Mouse (Mus musculus): ENCODE measurements around the gene Hist1h3f. TPM values are rescaled to one million over a fixed set of nuclear protein-coding genes. Genes with fewer than 3 reads are reported as not detected.
A peak's percentile ranks its signal among the peaks of the same experiment; 100 is the strongest.
"Not testable (repeated sequence)": the region's sequence is repeated elsewhere in the genome, so short reads cannot be mapped to it uniquely, and the experiment has no call there.

Hist1h3f gene
- polyA plus RNA-seq, 1 experiment from 2014 or later = 0.54 TPM

DNA sequence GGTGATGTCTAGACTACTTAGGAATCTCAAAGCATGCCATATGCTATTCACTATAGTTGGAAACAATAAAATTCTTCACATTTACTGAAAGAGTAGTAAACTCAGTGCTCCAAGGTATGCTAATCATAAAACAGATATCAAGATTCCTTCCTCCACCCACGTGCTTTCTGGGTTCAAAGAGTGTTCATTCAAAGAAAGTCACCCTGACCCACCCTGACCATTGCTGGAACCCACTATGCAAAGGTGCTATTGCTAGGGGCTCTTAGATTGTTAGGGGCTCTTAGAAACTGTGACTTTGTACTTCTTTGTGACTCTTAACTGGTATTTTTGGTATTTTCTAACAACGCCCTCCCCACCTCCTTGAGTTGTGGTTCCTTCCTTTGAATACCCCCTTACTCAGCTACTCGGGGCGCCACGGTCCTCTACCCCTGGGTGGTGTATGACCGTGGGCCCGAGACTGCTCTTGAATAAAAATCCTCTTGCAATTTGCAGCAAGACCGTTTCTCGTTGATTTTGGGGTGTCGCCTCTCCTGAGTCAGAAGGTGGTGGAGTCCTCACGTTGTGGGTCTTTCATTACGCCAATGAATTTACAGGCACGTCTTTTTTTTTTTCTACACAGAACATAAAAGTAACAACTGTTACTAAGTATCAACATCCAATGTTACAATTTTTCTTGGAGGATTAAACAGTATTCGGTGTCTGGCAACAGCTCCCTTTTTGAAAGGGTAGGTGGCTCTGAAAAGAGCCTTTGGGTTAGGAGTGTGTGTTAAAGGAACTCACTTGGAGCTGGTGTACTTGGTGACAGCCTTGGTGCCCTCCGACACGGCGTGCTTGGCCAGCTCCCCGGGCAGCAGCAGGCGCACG is 29.4 kb downstream of the Hist1h3f start:
- H3K9me3 ChIP-seq (ENCODE audit: low read length); H3K27me3 ChIP-seq (ENCODE audit: insufficient read depth, low read length); H3K36me3 ChIP-seq (ENCODE audit: insufficient read depth, low read length); ATAC-seq (ENCODE audit: low FRiP score, low TSS enrichment): not testable (repeated sequence)
- Histone ChIP-seq H3K27ac (ENCODE audit: low read length) (peak overlapping the region; percentile 97), H3K9ac (replicated peaks; ENCODE audit: low read length) (peak overlapping the region; percentile 80), H3K4me1 (ENCODE audit: insufficient read depth, low read length) (peaks cover 22% of the 10 kb centered on the region), H3K4me3 (ENCODE audit: low read length) (peak overlapping the region; percentile 57), H3K4me2 (replicated peaks; ENCODE audit: low read depth, low read length) (peak overlapping the region; percentile 78)
- 5% methylated on average over 17 of the region's 20 CpGs for WGBS

DNA sequence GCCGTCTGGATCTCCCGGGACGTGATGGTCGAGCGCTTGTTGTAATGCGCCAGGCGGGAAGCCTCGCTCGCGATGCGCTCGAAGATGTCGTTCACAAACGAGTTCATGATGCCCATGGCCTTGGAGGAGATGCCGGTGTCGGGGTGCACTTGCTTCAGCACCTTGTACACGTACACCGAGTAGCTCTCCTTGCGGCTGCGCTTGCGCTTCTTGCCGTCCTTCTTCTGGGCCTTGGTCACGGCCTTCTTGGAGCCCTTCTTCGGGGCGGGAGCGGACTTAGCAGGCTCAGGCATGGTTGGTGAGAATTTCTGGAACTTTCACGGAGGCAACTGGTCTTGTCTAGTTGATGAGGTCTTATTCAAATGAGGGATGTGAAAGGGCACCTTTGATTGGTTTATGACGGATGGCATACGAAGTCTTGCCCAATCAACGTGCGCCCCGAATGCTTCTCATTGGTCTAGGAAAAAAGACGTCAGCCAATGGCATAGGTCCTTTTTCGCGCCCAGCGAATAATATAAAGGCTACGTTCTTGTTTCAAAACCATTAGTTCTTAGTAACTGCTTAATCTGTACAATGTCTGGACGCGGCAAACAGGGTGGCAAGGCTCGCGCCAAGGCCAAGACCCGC is 30.2 kb downstream of the Hist1h3f start, which contains the start of the genes Hist1h2bf and Hist1h2ad:
Hist1h2bf (minus strand) TSS at position 299 of the 627 bp plus-strand sequence.
Hist1h2ad (plus strand) TSS at position 484 of the 627 bp plus-strand sequence.
- not testable (repeated sequence) for H3K9me3 ChIP-seq (ENCODE audit: low read length)
- WGBS = under 1% methylated on average over 23 of the region's 42 CpGs

DNA sequence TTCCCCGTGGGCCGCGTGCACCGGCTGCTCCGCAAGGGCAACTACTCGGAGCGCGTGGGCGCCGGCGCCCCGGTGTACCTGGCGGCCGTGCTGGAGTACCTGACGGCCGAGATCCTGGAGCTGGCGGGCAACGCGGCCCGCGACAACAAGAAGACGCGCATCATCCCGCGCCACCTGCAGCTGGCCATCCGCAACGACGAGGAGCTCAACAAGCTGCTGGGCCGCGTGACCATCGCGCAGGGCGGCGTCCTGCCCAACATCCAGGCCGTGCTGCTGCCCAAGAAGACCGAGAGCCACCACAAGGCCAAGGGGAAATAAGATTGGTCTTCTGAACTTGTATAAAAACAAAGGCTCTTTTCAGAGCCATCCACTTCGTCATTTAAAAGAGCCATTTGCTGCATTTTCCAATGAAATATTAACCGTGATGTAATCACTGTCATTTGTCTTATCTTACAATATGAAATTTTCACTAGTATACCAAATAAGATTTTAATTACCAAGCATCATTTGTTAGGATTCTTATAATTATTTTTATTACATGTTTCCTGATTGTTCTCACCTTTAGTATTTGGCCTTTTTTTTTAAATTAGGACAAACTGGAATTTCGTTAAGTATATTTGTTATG is 30.8 kb downstream of the Hist1h3f start:
- Histone ChIP-seq H3K4me1 (ENCODE audit: insufficient read depth, low read length) (peaks cover 20% of the 10 kb centered on the region), H3K4me3 (ENCODE audit: low read length) (peak overlapping the region; percentile 57), H3K4me2 (replicated peaks; ENCODE audit: low read depth, low read length) (peak overlapping the region; percentile 51), H3K9ac (replicated peaks; ENCODE audit: low read length) (0 out of 2 replicates have a peak overlapping the region, but pooled peaks have one; percentile 53), H3K27ac (ENCODE audit: low read length) (peak overlapping the region; percentile 89)
- H3K9me3 ChIP-seq (ENCODE audit: low read length); ATAC-seq (ENCODE audit: low FRiP score, low TSS enrichment); H3K27me3 ChIP-seq (ENCODE audit: insufficient read depth, low read length); H3K36me3 ChIP-seq (ENCODE audit: insufficient read depth, low read length): not testable (repeated sequence)
- WGBS = under 1% methylated on average over 5 of the region's 39 CpGs

More for the DNA sequence above, 30.2 kb downstream of the Hist1h3f start, which contains the start of the genes Hist1h2bf and Hist1h2ad:
- peak within 1 kb of the TSS; percentile 57 for H3K4me3 ChIP-seq (ENCODE audit: low read length)
- peak within 1 kb of the TSS; percentile 78 for H3K4me2 ChIP-seq (replicated peaks; ENCODE audit: low read depth, low read length)
- peak within 1 kb of the TSS; percentile 80 for H3K9ac ChIP-seq (replicated peaks; ENCODE audit: low read length)
- not testable (repeated sequence) for H3K27me3 ChIP-seq (ENCODE audit: insufficient read depth, low read length); H3K36me3 ChIP-seq (ENCODE audit: insufficient read depth, low read length)
- ATAC-seq (ENCODE audit: low FRiP score, low TSS enrichment) = peak; percentile 92
- H3K27ac ChIP-seq (ENCODE audit: low read length) = peak within 1 kb of the TSS; percentile 97
- H3K4me1 ChIP-seq (ENCODE audit: insufficient read depth, low read length) = peaks cover 22% of the 10 kb centered on the region

DNA sequence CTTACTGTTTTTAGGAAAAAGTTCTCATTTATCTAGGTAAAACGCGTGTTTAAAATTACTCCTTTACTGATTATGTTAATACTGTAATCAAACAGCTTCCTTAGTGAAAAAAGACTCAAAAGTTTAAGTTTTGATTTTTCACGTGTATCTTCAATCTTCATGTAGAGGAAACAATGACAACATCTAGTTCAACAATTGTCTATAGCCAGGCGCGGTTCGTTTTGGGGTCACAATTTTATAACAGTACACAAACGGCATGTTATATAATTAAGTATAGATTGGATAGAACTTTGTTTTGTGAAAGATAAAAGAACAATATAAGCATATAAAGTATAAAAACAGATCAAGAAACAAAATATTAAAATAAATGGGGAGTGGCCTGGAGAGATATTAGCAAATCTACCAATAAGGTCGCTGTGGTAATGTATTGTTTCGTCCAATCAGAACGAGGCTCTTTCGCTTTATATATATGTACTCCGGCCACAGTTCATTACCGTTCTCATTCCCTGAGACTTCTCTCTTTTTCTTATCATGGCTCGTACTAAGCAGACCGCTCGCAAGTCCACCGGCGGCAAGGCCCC is 31.5 kb downstream of the Hist1h3f start, which contains the start of gene Hist1h3d:
Hist1h3d (plus strand) TSS at position 493 of the 581 bp plus-strand sequence.
- H3K36me3 ChIP-seq (ENCODE audit: insufficient read depth, low read length) = no peaks in the 10 kb centered on the region
- H3K4me2 ChIP-seq (replicated peaks; ENCODE audit: low read depth, low read length) = peak within 1 kb of the TSS; percentile 61
- H3K9ac ChIP-seq (replicated peaks; ENCODE audit: low read length) = peak within 1 kb of the TSS; percentile 79
- peak within 1 kb of the TSS; percentile 89 for H3K27ac ChIP-seq (ENCODE audit: low read length)
- peak; percentile 69 for ATAC-seq (ENCODE audit: low FRiP score, low TSS enrichment)
- H3K4me3 ChIP-seq (ENCODE audit: low read length) = peak within 1 kb of the TSS; percentile 54
- no peaks in the 10 kb centered on the region for H3K27me3 ChIP-seq (ENCODE audit: insufficient read depth, low read length)
- H3K9me3 ChIP-seq (ENCODE audit: low read length) = no peaks in the 10 kb centered on the region
- WGBS = under 1% methylated on average over 17 of the region's 18 CpGs
- peaks cover 15% of the 10 kb centered on the region for H3K4me1 ChIP-seq (ENCODE audit: insufficient read depth, low read length)

DNA sequence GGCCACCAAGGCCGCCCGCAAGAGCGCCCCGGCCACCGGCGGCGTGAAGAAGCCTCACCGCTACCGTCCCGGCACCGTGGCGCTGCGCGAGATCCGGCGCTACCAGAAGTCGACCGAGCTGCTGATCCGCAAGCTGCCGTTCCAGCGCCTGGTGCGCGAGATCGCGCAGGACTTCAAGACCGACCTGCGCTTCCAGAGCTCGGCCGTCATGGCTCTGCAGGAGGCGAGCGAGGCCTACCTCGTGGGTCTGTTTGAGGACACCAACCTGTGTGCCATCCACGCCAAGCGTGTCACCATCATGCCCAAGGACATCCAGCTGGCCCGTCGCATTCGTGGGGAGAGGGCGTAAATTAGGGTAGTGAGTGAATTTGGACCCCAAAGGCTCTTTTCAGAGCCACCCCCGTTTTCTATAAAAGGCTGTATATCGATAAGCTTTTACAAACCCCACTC is 32.0 kb downstream of the Hist1h3f start:
- H3K4me2 ChIP-seq (replicated peaks; ENCODE audit: low read depth, low read length) = peak overlapping the region; percentile 61
- not testable (repeated sequence) for ATAC-seq (ENCODE audit: low FRiP score, low TSS enrichment); H3K27me3 ChIP-seq (ENCODE audit: insufficient read depth, low read length); H3K9me3 ChIP-seq (ENCODE audit: low read length); H3K36me3 ChIP-seq (ENCODE audit: insufficient read depth, low read length)
- H3K9ac ChIP-seq (replicated peaks; ENCODE audit: low read length) = peak overlapping the region; percentile 79
- peak overlapping the region; percentile 54 for H3K4me3 ChIP-seq (ENCODE audit: low read length)
- H3K27ac ChIP-seq (ENCODE audit: low read length) = peak overlapping the region; percentile 89
- WGBS = under 1% methylated on average over 8 of the region's 40 CpGs
- H3K4me1 ChIP-seq (ENCODE audit: insufficient read depth, low read length) = peaks cover 15% of the 10 kb centered on the region

DNA sequence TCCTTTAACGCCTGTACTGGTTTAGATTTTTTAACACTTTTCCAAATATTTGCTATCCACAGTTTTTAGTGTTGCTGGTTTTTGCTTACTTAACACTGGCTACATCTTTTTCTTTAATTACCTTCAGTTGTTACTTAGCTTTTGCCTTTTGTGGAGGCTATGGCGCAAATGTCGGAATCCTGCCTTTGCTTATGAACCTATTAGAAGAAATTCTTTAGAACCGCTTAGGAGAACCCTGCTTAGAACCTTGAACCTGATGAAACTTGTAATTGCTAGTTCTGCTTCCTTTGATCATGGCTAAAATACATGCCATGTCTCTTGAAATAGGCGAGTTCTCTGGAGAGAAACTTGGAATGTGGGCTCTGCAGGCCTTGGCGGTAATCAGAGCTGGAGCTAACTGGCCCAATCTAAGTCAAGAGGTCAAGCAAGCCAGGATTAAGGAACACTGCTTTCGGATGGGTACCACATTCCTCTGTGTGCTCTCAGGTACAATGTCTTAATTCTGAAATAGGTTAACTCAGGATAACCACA is 32.6 kb downstream of the Hist1h3f start:
- ATAC-seq (ENCODE audit: low FRiP score, low TSS enrichment) = no peak
- Histone ChIP-seq H3K4me3 (ENCODE audit: low read length) (peak overlapping the region; percentile 54), H3K27ac (ENCODE audit: low read length) (peak overlapping the region; percentile 89), H3K27me3 (ENCODE audit: insufficient read depth, low read length) (no peaks in the 10 kb centered on the region), H3K4me2 (replicated peaks; ENCODE audit: low read depth, low read length) (peak overlapping the region; percentile 61), H3K9me3 (ENCODE audit: low read length) (no peaks in the 10 kb centered on the region), H3K9ac (replicated peaks; ENCODE audit: low read length) (peak overlapping the region; percentile 79), H3K4me1 (ENCODE audit: insufficient read depth, low read length) (peaks cover 15% of the 10 kb centered on the region), H3K36me3 (ENCODE audit: insufficient read depth, low read length) (no peaks in the 10 kb centered on the region)
- WGBS = 7% methylated on average over 7 of the region's 7 CpGs

DNA sequence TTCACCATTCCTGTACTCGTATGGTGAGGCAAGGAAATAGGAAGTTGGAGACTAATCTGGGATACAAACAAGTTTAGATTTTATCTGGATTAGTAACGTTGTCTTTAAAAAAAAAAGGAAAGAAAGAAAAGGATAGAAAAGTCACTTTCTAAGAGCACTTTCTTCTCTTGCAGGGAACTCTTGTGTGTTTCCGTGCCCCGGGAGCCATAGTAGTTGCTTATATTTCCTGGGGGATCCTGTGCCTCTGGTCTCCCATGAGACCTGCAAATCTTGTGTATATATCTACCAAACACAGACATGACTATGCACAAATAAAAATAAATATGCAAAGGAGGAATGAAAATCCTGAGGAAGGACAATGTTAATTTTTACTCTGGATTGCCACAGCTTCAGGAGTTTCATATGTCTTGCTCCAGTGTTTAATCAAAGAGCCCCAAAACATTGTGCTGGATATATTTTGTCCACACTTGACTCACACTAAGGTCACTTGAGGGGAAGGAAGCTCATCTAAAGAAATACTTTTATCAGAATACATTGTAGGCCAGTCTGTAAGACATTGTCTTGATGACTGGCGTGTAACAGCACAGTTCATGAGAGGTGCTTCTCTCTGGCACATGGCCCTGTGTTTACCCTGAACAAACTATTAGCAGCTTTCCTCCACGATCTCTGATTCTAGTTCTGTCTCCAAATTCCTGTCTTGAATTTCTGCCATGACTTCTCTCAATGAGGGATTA is 33.2 kb downstream of the Hist1h3f start:
- ATAC-seq (ENCODE audit: low FRiP score, low TSS enrichment) = no peak
- 38% methylated on average over 6 of the region's 6 CpGs for WGBS

DNA sequence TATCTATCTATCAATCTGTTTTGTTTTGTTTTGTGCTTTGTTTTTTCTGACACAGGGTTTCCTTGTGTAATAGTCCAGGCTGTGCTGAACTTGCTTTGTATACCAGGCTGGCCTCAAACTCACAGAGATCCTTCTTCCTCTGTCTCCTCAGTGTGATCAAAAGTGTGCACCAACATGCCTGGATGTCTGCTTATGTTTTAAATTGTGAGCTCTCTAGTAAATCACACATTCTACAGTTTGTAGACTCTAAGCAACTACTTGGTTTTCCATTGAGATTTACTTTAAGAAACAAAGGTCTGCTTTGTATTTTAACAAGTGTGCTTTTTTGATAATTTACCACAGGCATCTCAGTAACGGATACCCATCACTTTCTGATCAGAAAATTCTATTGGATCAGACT is 34.0 kb downstream of the Hist1h3f start:
- H3K27ac ChIP-seq (ENCODE audit: low read length) = no peak overlapping the region
- ATAC-seq (ENCODE audit: low FRiP score, low TSS enrichment) = no peak
- H3K27me3 ChIP-seq (ENCODE audit: insufficient read depth, low read length) = no peaks in the 10 kb centered on the region
- H3K4me1 ChIP-seq (ENCODE audit: insufficient read depth, low read length) = peaks cover 22% of the 10 kb centered on the region
- no peak overlapping the region for H3K9ac ChIP-seq (replicated peaks; ENCODE audit: low read length)
- no peak overlapping the region for H3K4me3 ChIP-seq (ENCODE audit: low read length)
- no peak overlapping the region for H3K4me2 ChIP-seq (replicated peaks; ENCODE audit: low read depth, low read length)
- no peaks in the 10 kb centered on the region for H3K9me3 ChIP-seq (ENCODE audit: low read length)
- 94% methylated on average over 1 of the region's 1 CpGs for WGBS
- H3K36me3 ChIP-seq (ENCODE audit: insufficient read depth, low read length) = no peaks in the 10 kb centered on the region

More for the DNA sequence above, 33.2 kb downstream of the Hist1h3f start:
- H3K27ac ChIP-seq (ENCODE audit: low read length) = peak overlapping the region; percentile 89
- H3K4me3 ChIP-seq (ENCODE audit: low read length) = peak overlapping the region; percentile 54
- peak overlapping the region; percentile 79 for H3K9ac ChIP-seq (replicated peaks; ENCODE audit: low read length)
- no peaks in the 10 kb centered on the region for H3K9me3 ChIP-seq (ENCODE audit: low read length)
- H3K4me2 ChIP-seq (replicated peaks; ENCODE audit: low read depth, low read length) = peak overlapping the region; percentile 61
- no peaks in the 10 kb centered on the region for H3K27me3 ChIP-seq (ENCODE audit: insufficient read depth, low read length)
- H3K36me3 ChIP-seq (ENCODE audit: insufficient read depth, low read length) = no peaks in the 10 kb centered on the region
- peaks cover 19% of the 10 kb centered on the region for H3K4me1 ChIP-seq (ENCODE audit: insufficient read depth, low read length)
